In genomic region chr11:4266271-4267201, GRCm38 (mm10) we compare ENCODE assay signal across 8 mouse cellular contexts. TPM values are rescaled to one million over a fixed set of nuclear protein-coding genes. Genes with fewer than 3 reads are reported as not detected.
DNase-seq lines count a peak whose midpoint lies in the region; ATAC-seq and TF ChIP-seq lines count a peak whose summit lies in the region.

No protein-coding gene starts in this region.

- no peak overlapping the region for H3K27ac ChIP-seq in brown adipose tissue, adult 24 weeks (replicated peaks; ENCODE audit: low read depth, low read length)
- no peak overlapping the region for H3K27ac ChIP-seq in heart, embryonic 14.5 days (replicated peaks in 1 of 2; ENCODE audit: control insufficient read depth in 1 of 2, insufficient read depth in 1 of 2, low read depth in 2 of 2, low read length in 2 of 2)
- no peak overlapping the region; the same call in 1 of the 2 replicates for H3K27ac ChIP-seq in kidney, postnatal 0 days

- no peak for TF ChIP-seq CTCF in kidney, postnatal 0 days (IDR thresholded peaks at IDR 0.05; ENCODE audit: low read depth)

- H3K27me3 ChIP-seq in heart, embryonic 14.5 days (ENCODE audit: control insufficient read depth, insufficient read depth, low read length): peaks cover 49% of the 10 kb centered on the region
- no peaks in the 10 kb centered on the region for H3K27me3 ChIP-seq in kidney, postnatal 0 days (ENCODE audit: insufficient read depth, low read length)

- H3K4me1 ChIP-seq in brown adipose tissue, adult 24 weeks (ENCODE audit: control insufficient read depth, insufficient read depth, insufficient read length, low read length): no peaks in the 10 kb centered on the region
- peaks cover 22 to 43% of the 10 kb centered on the region in 2 experiments for H3K4me1 ChIP-seq in heart, embryonic 14.5 days (ENCODE audit: control insufficient read depth in 2 of 2, insufficient read depth in 2 of 2, low read length in 2 of 2)
- peaks cover 16% of the 10 kb centered on the region; the same call in 1 of the 2 replicates for H3K4me1 ChIP-seq in kidney, postnatal 0 days (replicated peaks; ENCODE audit: insufficient read depth, low read length)

- H3K9ac ChIP-seq in heart, embryonic 14.5 days (ENCODE audit: low read length): peak overlapping the region; percentile 66
- H3K9ac ChIP-seq in kidney, postnatal 0 days (ENCODE audit: low read depth, low read length): peak overlapping the region; percentile 65

- peak; percentile 75 for DNase-seq in ovary, postnatal 36 days (ENCODE audit: low spot score)
- no peak for DNase-seq in ovary, postnatal 10 days (ENCODE audit: low spot score)
- peak; percentile 58 for DNase-seq in kidney, postnatal 0 days (ENCODE audit: low spot score)
- peak; percentile 59 for DNase-seq in urinary bladder, postnatal 25 days (ENCODE audit: low spot score)
- no peak for DNase-seq in thymus, postnatal 36 days

- no peaks in the 10 kb centered on the region for H3K36me3 ChIP-seq in heart, embryonic 14.5 days (ENCODE audit: control insufficient read depth, insufficient read depth, low read length)
- H3K36me3 ChIP-seq in kidney, postnatal 0 days (ENCODE audit: insufficient read depth, low read length): no peaks in the 10 kb centered on the region

- H3K9me3 ChIP-seq in heart, embryonic 14.5 days (ENCODE audit: control insufficient read depth, low read length): no peaks in the 10 kb centered on the region
- no peaks in the 10 kb centered on the region for H3K9me3 ChIP-seq in kidney, postnatal 0 days (replicated peaks; ENCODE audit: low read length)

- no peak; the same call in 1 of the 2 replicates for ATAC-seq in heart, embryonic 14.5 days (ENCODE audit: insufficient number of reproducible peaks, insufficient read depth, low FRiP score, low read depth)
- peak; percentile 58 for ATAC-seq in kidney, postnatal 0 days (replicated peaks; ENCODE audit: low FRiP score, low read depth)
- peak; percentile 76 for ATAC-seq in megakaryocyte, adult 5-6 weeks (ENCODE audit: poor library complexity, severe bottlenecking)

- H3K4me2 ChIP-seq in heart, embryonic 14.5 days (ENCODE audit: low read length): peak overlapping the region; percentile 88
- peak overlapping the region; percentile 94 for H3K4me2 ChIP-seq in kidney, postnatal 0 days (ENCODE audit: low read length)

- peak overlapping the region; percentile 72 for H3K4me3 ChIP-seq in brown adipose tissue, adult 24 weeks (ENCODE audit: insufficient read depth, low read depth, low read length)
- H3K4me3 ChIP-seq in heart, embryonic 14.5 days (ENCODE audit: control insufficient read depth in 1 of 2, insufficient read depth in 1 of 2, low read depth in 1 of 2, low read length in 2 of 2): peak overlapping the region; percentile 58
- peak overlapping the region; percentile 55 for H3K4me3 ChIP-seq in kidney, postnatal 0 days (replicated peaks; ENCODE audit: low read depth, low read length)

- under 1% methylated on average over 59 of the region's 61 CpGs for WGBS in heart, embryonic 14.5 days
- under 1% methylated on average over 61 of the region's 61 CpGs for WGBS in kidney, postnatal 0 days

RNA-seq across cellular contexts. Expression of gene Lif, which starts 9.2 kb away (rescaled TPM):
- 0.36 TPM in 1 of 2 replicates, not detected in the other for polyA plus RNA-seq in brown adipose tissue, adult 24 weeks (2012; ENCODE audit: insufficient read depth, insufficient read length, missing spikeins)
- polyA plus RNA-seq in heart, embryonic 14.5 days (2014; fragmentation: Nextera tagmentation; extraction: Ambion mirVana): 0.24 TPM in 1 of 2 replicates, not detected in the other
- polyA plus RNA-seq in kidney, postnatal 0 days (2015; fragmentation: Nextera tagmentation; extraction: Ambion mirVana): 0.11 and 0.24 TPM in 2 replicates
- 0.18 and 0.31 TPM in 2 replicates for total RNA-seq in megakaryocyte, adult 5-6 weeks (2015)
- total RNA-seq in megakaryocyte, adult 5-6 weeks (2017): 1.1 and 6.7 TPM in 2 replicates

RNA-seq across cellular contexts. Expression of gene Osm, which starts 30.3 kb away (rescaled TPM):
- polyA plus RNA-seq in brown adipose tissue, adult 24 weeks (2012; ENCODE audit: insufficient read depth, insufficient read length, missing spikeins): not detected in 2 replicates
- polyA plus RNA-seq in heart, embryonic 14.5 days (2014; fragmentation: Nextera tagmentation; extraction: Ambion mirVana): not detected in 2 replicates
- 0.09 and 0.11 TPM in 2 replicates for polyA plus RNA-seq in kidney, postnatal 0 days (2015; fragmentation: Nextera tagmentation; extraction: Ambion mirVana)
- 26.6 and 34.4 TPM in 2 replicates for total RNA-seq in megakaryocyte, adult 5-6 weeks (2015)
- 31.9 and 39.2 TPM in 2 replicates for total RNA-seq in megakaryocyte, adult 5-6 weeks (2017)

RNA-seq across cellular contexts. Expression of gene Castor1, which starts 48.5 kb away (rescaled TPM):
- polyA plus RNA-seq in brown adipose tissue, adult 24 weeks (2012; ENCODE audit: insufficient read depth, insufficient read length, missing spikeins): 2.4 and 3.4 TPM in 2 replicates
- polyA plus RNA-seq in heart, embryonic 14.5 days (2014; fragmentation: Nextera tagmentation; extraction: Ambion mirVana): 5.7 and 5.9 TPM in 2 replicates
- 6.5 and 6.7 TPM in 2 replicates for polyA plus RNA-seq in kidney, postnatal 0 days (2015; fragmentation: Nextera tagmentation; extraction: Ambion mirVana)
- total RNA-seq in megakaryocyte, adult 5-6 weeks (2015): 1.2 and 1.3 TPM in 2 replicates
- total RNA-seq in megakaryocyte, adult 5-6 weeks (2017): 1.1 and 2.3 TPM in 2 replicates

Comparison
In these comparisons a context has a peak if more than half of its experiments do, and no peak if none do; other contexts are left out.
1. DNase-seq: peak in ovary, postnatal 36 days (single experiment), kidney, postnatal 0 days (single experiment) and urinary bladder, postnatal 25 days (single experiment); none in ovary, postnatal 10 days (single experiment) and thymus, postnatal 36 days (0 of 2).
2. Peak in every context shown above with its lines, with median percentiles within 50 percentile points of each other: H3K4me3 ChIP-seq.